Mouse (Mus musculus): ENCODE data around the gene Pa2g4. TPM values are rescaled to one million over a fixed set of nuclear protein-coding genes. Genes with fewer than 3 reads are reported as not detected.

The Pa2g4 gene
- total RNA-seq, 2 experiments from 2014 or later: 51.7 to 58.0 TPM

- Histone ChIP-seq H3K4me3 (peak overlapping the region; percentile 89), H3K27ac (no peak overlapping the region)
- no peak for TF ChIP-seq CTCF (IDR thresholded peaks at IDR 0.05)
- DNase-seq (ENCODE audit: extremely low spot score in 1 of 2, low spot score in 2 of 2): no peak
- intact Hi-C loops (cut with DNase I): loop anchor here (1.0 kb wide), 1 partner anchor 66 kb away; no protein-coding TSS in a partner anchor
These were observed 39.1 kb downstream of the Pa2g4 start for GRCm38 (mm10) chr10:128526366-128527356.

- TF ChIP-seq CTCF (IDR thresholded peaks at IDR 0.05): peak; percentile 47
- H3K27ac ChIP-seq: peak within 1 kb of the TSS; percentile 61
- peak; percentile 79 to 85 for DNase-seq (ENCODE audit: extremely low spot score in 1 of 2, low spot score in 2 of 2)
- H3K4me3 ChIP-seq: peak within 1 kb of the TSS; percentile 89
- intact Hi-C loops (cut with DNase I): loop anchor here (1.0 to 2.0 kb wide), 2 partner anchors 23 to 65 kb away; no protein-coding TSS in a partner anchor
These were observed 40.0 kb downstream of the Pa2g4 start, which contains the start of gene Esyt1 for GRCm38 (mm10) chr10:128525671-128526308. TSS of gene Esyt1 (minus strand) at chr10:128525871.

GRCm38 (mm10) chr10:128524732-128525662, 40.8 kb downstream of the Pa2g4 start:
- intact Hi-C loops (cut with DNase I): loop anchor here (2.0 kb wide), 1 partner anchor 22 kb away; no protein-coding TSS in a partner anchor
- DNase-seq (ENCODE audit: extremely low spot score in 1 of 2, low spot score in 2 of 2): peak; percentile 39 to 52
- TF ChIP-seq CTCF (IDR thresholded peaks at IDR 0.05): no peak
- H3K4me3 ChIP-seq: peak overlapping the region; percentile 89
- H3K27ac ChIP-seq: peak overlapping the region; percentile 61

GRCm38 (mm10) chr10:128524111-128524731, 41.6 kb downstream of the Pa2g4 start:
- Histone ChIP-seq H3K4me3 (peak overlapping the region; percentile 89), H3K27ac (peak overlapping the region; percentile 61; the same call in 1 of the 2 replicates)
- TF ChIP-seq CTCF (IDR thresholded peaks at IDR 0.05): no peak
- no peak for DNase-seq (ENCODE audit: extremely low spot score in 1 of 2, low spot score in 2 of 2)
- intact Hi-C loops (cut with DNase I): loop anchor here (2.0 kb wide), 1 partner anchor 21 kb away; no protein-coding TSS in a partner anchor

GRCm38 (mm10) chr10:128522351-128522750, 43.4 kb downstream of the Pa2g4 start:
- TF ChIP-seq CTCF (IDR thresholded peaks at IDR 0.05): no peak
- Histone ChIP-seq H3K27ac (no peak overlapping the region), H3K4me3 (no peak overlapping the region)
- intact Hi-C loops (cut with DNase I): no loop called here
- DNase-seq (ENCODE audit: extremely low spot score in 1 of 2, low spot score in 2 of 2): no peak

- no peak for TF ChIP-seq CTCF (IDR thresholded peaks at IDR 0.05)
- no peak for DNase-seq (ENCODE audit: extremely low spot score in 1 of 2, low spot score in 2 of 2)
- Histone ChIP-seq H3K27ac (no peak overlapping the region), H3K4me3 (no peak overlapping the region)
- intact Hi-C loops (cut with DNase I): no loop called here
These were observed 45.2 kb downstream of the Pa2g4 start for GRCm38 (mm10) chr10:128520591-128520990.

GRCm38 (mm10) chr10:128518833-128519232, 47.0 kb downstream of the Pa2g4 start:
- H3K4me3 ChIP-seq: no peak overlapping the region
- H3K27ac ChIP-seq: no peak overlapping the region
- DNase-seq (ENCODE audit: extremely low spot score in 1 of 2, low spot score in 2 of 2): peak in 1 of 2 experiments; percentile 35
- intact Hi-C loops (cut with DNase I): loop anchor here (2.0 kb wide), 1 partner anchor 18 kb away; no protein-coding TSS in a partner anchor
- peak; percentile 62 for TF ChIP-seq CTCF (IDR thresholded peaks at IDR 0.05)

GRCm38 (mm10) chr10:128516677-128517076, 49.1 kb downstream of the Pa2g4 start:
- no peak for DNase-seq (ENCODE audit: extremely low spot score in 1 of 2, low spot score in 2 of 2)
- no peak for TF ChIP-seq CTCF (IDR thresholded peaks at IDR 0.05)
- intact Hi-C loops (cut with DNase I): no loop called here
- no peak overlapping the region for H3K4me3 ChIP-seq
- no peak overlapping the region for H3K27ac ChIP-seq

- H3K4me3 ChIP-seq: no peak overlapping the region
- intact Hi-C loops (cut with DNase I): no loop called here
- no peak overlapping the region for H3K27ac ChIP-seq
- TF ChIP-seq CTCF (IDR thresholded peaks at IDR 0.05): no peak
- DNase-seq (ENCODE audit: extremely low spot score in 1 of 2, low spot score in 2 of 2): no peak
These were observed 49.8 kb downstream of the Pa2g4 start for GRCm38 (mm10) chr10:128516029-128516428.

- DNase-seq (ENCODE audit: extremely low spot score in 1 of 2, low spot score in 2 of 2): no peak
- no peak for TF ChIP-seq CTCF (IDR thresholded peaks at IDR 0.05)
- H3K27ac ChIP-seq: no peak overlapping the region
- H3K4me3 ChIP-seq: no peak overlapping the region
- intact Hi-C loops (cut with DNase I): no loop called here
These were observed 50.7 kb downstream of the Pa2g4 start for GRCm38 (mm10) chr10:128515044-128515443.
